Mouse (Mus musculus) heart, postnatal 0 days (tissue): Measurements from ENCODE around the gene Abhd16a.

ENCODE experiments used
- CTCF ChIP-seq: IDR thresholded peaks from 2 replicates; pipeline ENCODE4 v1.5.1; 2016; ENCODE audit warnings: antibody characterized with exemption, control low read depth, low read depth
- EP300 ChIP-seq: IDR thresholded peaks from 2 replicates; pipeline ENCODE4 v1.6.1; 2016; ENCODE audit warnings: antibody characterized with exemption, low read depth

- TF ChIP-seq EP300, result no peak
- TF ChIP-seq CTCF, result no peak
Measured at GRCm38 (mm10) chr17:35055691-35056495, 33.2 kb upstream of the Abhd16a start.
